Mouse (Mus musculus) urinary bladder, adult 18-20 months (tissue): ENCODE results near the gene Gramd4.
"Not testable (repeated sequence)": the region's sequence is repeated elsewhere in the genome, so short reads cannot be mapped to it uniquely, and the experiment has no call there.

ENCODE experiments used
- DNase-seq, 2 experiments: peaks; one replicate each; pipeline ENCODE4 v3.0.0; 2022; ENCODE audit warnings: low spot score in 2 of 2, mixed read lengths in 2 of 2

Gramd4 gene

GRCm38 (mm10) chr15:86113342-86113710, 55.8 kb downstream of the Gramd4 start:
- no peak for DNase-seq

- DNase-seq, result no peak
Measured at GRCm38 (mm10) chr15:86116421-86116820, 58.9 kb downstream of the Gramd4 start.

- no peak for DNase-seq
Measured at GRCm38 (mm10) chr15:86117115-86118100, 59.9 kb downstream of the Gramd4 start.

- no peak for DNase-seq
Measured at GRCm38 (mm10) chr15:86119186-86119585, 61.7 kb downstream of the Gramd4 start.

GRCm38 (mm10) chr15:86122261-86122949, 64.9 kb downstream of the Gramd4 start:
- no peak for DNase-seq

GRCm38 (mm10) chr15:86123409-86123808, 65.9 kb downstream of the Gramd4 start:
- no peak for DNase-seq

GRCm38 (mm10) chr15:86124359-86124758, 66.9 kb downstream of the Gramd4 start:
- DNase-seq, result peak; percentile 50 to 63

- DNase-seq, result no peak
Measured at GRCm38 (mm10) chr15:86129036-86129435, 71.5 kb downstream of the Gramd4 start.

GRCm38 (mm10) chr15:86130657-86131056, 73.2 kb downstream of the Gramd4 start:
- DNase-seq, result no peak

- DNase-seq, result peak; percentile 74 to 86
Measured at GRCm38 (mm10) chr15:86134941-86135783, 77.7 kb downstream of the Gramd4 start.

GRCm38 (mm10) chr15:86137638-86138037, 80.1 kb downstream of the Gramd4 start:
- DNase-seq, result peak in 1 of 2 experiments; percentile 33

GRCm38 (mm10) chr15:86140323-86140722, 82.8 kb downstream of the Gramd4 start:
- peak in 1 of 2 experiments; percentile 21 for DNase-seq

- DNase-seq, result no peak
Measured at GRCm38 (mm10) chr15:86144577-86144976, 87.1 kb downstream of the Gramd4 start.

GRCm38 (mm10) chr15:86145046-86145445, 87.6 kb downstream of the Gramd4 start:
- no peak for DNase-seq

- DNase-seq, result no peak
Measured at GRCm38 (mm10) chr15:86146922-86147321, 89.4 kb downstream of the Gramd4 start.

- no peak for DNase-seq
Measured at GRCm38 (mm10) chr15:86150593-86150992, 93.1 kb downstream of the Gramd4 start.

GRCm38 (mm10) chr15:86153481-86153960, 96.0 kb downstream of the Gramd4 start:
- DNase-seq, result no peak

- no peak for DNase-seq
Measured at GRCm38 (mm10) chr15:86156492-86156891, 99.0 kb downstream of the Gramd4 start.

GRCm38 (mm10) chr15:86159093-86159492, 101.6 kb downstream of the Gramd4 start:
- DNase-seq, result no peak

- DNase-seq, result no peak
Measured at GRCm38 (mm10) chr15:86159719-86160118, 102.2 kb downstream of the Gramd4 start.

GRCm38 (mm10) chr15:86160906-86161305, 103.4 kb downstream of the Gramd4 start:
- no peak for DNase-seq

GRCm38 (mm10) chr15:86161800-86162199, 104.3 kb downstream of the Gramd4 start:
- not testable (repeated sequence) for DNase-seq
